Mouse (Mus musculus) lung, embryonic 14.5 days (tissue): ENCODE measurements around the gene Fbxl7. TPM values are rescaled to one million over a fixed set of nuclear protein-coding genes. Genes with fewer than 3 reads are reported as not detected.
A peak's percentile ranks its signal among the peaks of the same experiment; 100 is the strongest.

ENCODE experiments used
- ATAC-seq: fragments of 200-750 bp; cut with Nextera tagmentation; 2 replicates; pipeline ENCODE4 v1.8.0; 2017; ENCODE audit warnings: mild to moderate bottlenecking, moderate TSS enrichment, moderate library complexity; ENCODE audit not compliant: insufficient read depth
- DNase-seq: peaks from one replicate; pipeline ENCODE4 v3.0.0-alpha.2; 2015
- H3K27ac ChIP-seq: fragments of 300-500 bp; sonication (generic); 2 replicates; pipeline ENCODE4 v1.5.1; 2014; ENCODE audit warnings: low read depth, mild to moderate bottlenecking, moderate library complexity
- H3K27me3 ChIP-seq: fragments of 300-500 bp; sonication (generic); 2 replicates; pipeline ENCODE4 v1.6.1; 2014; ENCODE audit warnings: low read length, control low read depth; ENCODE audit not compliant: insufficient read depth
- H3K36me3 ChIP-seq: fragments of 300-500 bp; sonication (generic); 2 replicates; pipeline ENCODE4 v1.6.1; 2014; ENCODE audit warnings: control low read depth; ENCODE audit not compliant: insufficient read depth
- H3K4me1 ChIP-seq: fragments of 300-500 bp; sonication (generic); 2 replicates; pipeline ENCODE4 v1.6.1; 2014; ENCODE audit warnings: antibody characterized with exemption, control low read depth; ENCODE audit not compliant: insufficient read depth
- H3K4me2 ChIP-seq: fragments of 300-500 bp; sonication (generic); 2 replicates; pipeline ENCODE4 v1.6.1; 2014; ENCODE audit warnings: mild to moderate bottlenecking
- H3K4me3 ChIP-seq: fragments of 300-500 bp; sonication (generic); 2 replicates; pipeline ENCODE4 v1.5.1; 2014; ENCODE audit warnings: low read depth, low read length
- H3K9ac ChIP-seq: fragments of 300-500 bp; sonication (generic); 2 replicates; pipeline ENCODE4 v1.6.1; 2014
- H3K9me3 ChIP-seq: fragments of 300-500 bp; sonication (generic); 2 replicates; pipeline ENCODE4 v1.6.1; 2016; ENCODE audit warnings: low read depth, low read length, control low read depth
- CTCF ChIP-seq: IDR thresholded peaks from 2 replicates; pipeline ENCODE4 v1.5.1; 2016; ENCODE audit warnings: antibody characterized with exemption, low read depth
- WGBS: fragments of 180-500 bp; shearing (Covaris S2); extraction: QIAGEN DNeasy Blood & Tissue Kit; methylation state at CpG from one replicate; pipeline ENCODE4 v1.1.7; 2014; 5-methylcytosine and 5-hydroxymethylcytosine counted together
- polyA plus RNA-seq: library from polyadenylated mRNA; unstranded; fragments of >200 nt; fragmentation: Nextera tagmentation; extraction: Ambion mirVana; gene quantifications from 2 replicates; pipeline ENCODE4 v1.2.1, GENCODE M21; 2014

Fbxl7 gene
- polyA plus RNA-seq, 1 experiment from 2014 or later = 23.5 TPM

GRCm38 (mm10) chr15:26642563-26642962 is 252.8 kb downstream of the Fbxl7 start:
- no peak overlapping the region for H3K27ac ChIP-seq
- 0 out of 2 replicates have a peak, but pooled peaks have one; percentile 7 for TF ChIP-seq CTCF
- no peak overlapping the region for H3K9ac ChIP-seq
- no peak overlapping the region for H3K4me3 ChIP-seq
- no peak overlapping the region for H3K4me2 ChIP-seq
- no peaks in the 10 kb centered on the region for H3K27me3 ChIP-seq
- DNase-seq (no peak), ATAC-seq (no peak)
- 81% methylated on average over 4 of the region's 4 CpGs for WGBS
- no peaks in the 10 kb centered on the region for H3K9me3 ChIP-seq
- no peaks in the 10 kb centered on the region for H3K36me3 ChIP-seq
- no peaks in the 10 kb centered on the region for H3K4me1 ChIP-seq

- no peak for ATAC-seq
- peak; percentile 53 for TF ChIP-seq CTCF
Observed at GRCm38 (mm10) chr15:26639726-26640125, 255.7 kb downstream of the Fbxl7 start.

GRCm38 (mm10) chr15:26635591-26635990 is 259.8 kb downstream of the Fbxl7 start:
- no peaks in the 10 kb centered on the region for H3K9me3 ChIP-seq
- H3K27ac ChIP-seq = no peak overlapping the region
- no peak overlapping the region for H3K4me3 ChIP-seq
- no peak for TF ChIP-seq CTCF
- H3K27me3 ChIP-seq = no peaks in the 10 kb centered on the region
- no peak overlapping the region for H3K9ac ChIP-seq
- H3K36me3 ChIP-seq = no peaks in the 10 kb centered on the region
- no peaks in the 10 kb centered on the region for H3K4me1 ChIP-seq
- WGBS = 88% methylated on average over 5 of the region's 5 CpGs
- no peak overlapping the region for H3K4me2 ChIP-seq
- DNase-seq = no peak
- ATAC-seq = no peak

More at GRCm38 (mm10) chr15:26639726-26640125, 255.7 kb downstream of the Fbxl7 start:
- no peak overlapping the region for H3K4me2 ChIP-seq
- no peaks in the 10 kb centered on the region for H3K27me3 ChIP-seq
- H3K9me3 ChIP-seq = no peaks in the 10 kb centered on the region
- no peaks in the 10 kb centered on the region for H3K36me3 ChIP-seq
- WGBS = 63% methylated on average over 7 of the region's 7 CpGs
- DNase-seq = peak; percentile 61
- no peak overlapping the region for H3K27ac ChIP-seq
- H3K4me1 ChIP-seq = no peaks in the 10 kb centered on the region
- no peak overlapping the region for H3K4me3 ChIP-seq
- H3K9ac ChIP-seq = no peak overlapping the region

DNA sequence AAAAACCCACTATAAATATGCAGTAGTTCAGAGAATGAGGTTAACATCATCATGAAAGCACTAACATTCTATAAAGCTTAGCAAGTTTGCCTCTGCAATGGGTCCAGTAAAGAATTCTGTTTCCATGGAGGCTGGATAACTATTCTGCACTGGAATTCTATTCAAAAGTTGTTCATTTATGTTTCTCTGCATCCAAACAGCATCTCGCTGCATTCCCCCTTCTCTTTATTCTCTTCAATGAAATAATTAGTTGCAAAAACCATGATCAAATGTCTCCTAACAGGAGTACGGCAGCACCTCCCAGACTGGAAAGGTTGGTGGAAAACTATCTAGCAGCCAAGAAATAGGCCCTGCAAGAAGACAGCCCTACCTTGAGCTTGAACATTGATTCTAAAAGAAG is 267.2 kb downstream of the Fbxl7 start:
- H3K9ac ChIP-seq = no peak overlapping the region
- H3K27me3 ChIP-seq = no peaks in the 10 kb centered on the region
- no peaks in the 10 kb centered on the region for H3K9me3 ChIP-seq
- no peaks in the 10 kb centered on the region for H3K36me3 ChIP-seq
- DNase-seq = no peak
- no peak overlapping the region for H3K4me2 ChIP-seq
- no peak overlapping the region for H3K27ac ChIP-seq
- no peaks in the 10 kb centered on the region for H3K4me1 ChIP-seq
- no peak overlapping the region for H3K4me3 ChIP-seq
- WGBS = 93% methylated on average over 2 of the region's 2 CpGs
- no peak for TF ChIP-seq CTCF
- no peak for ATAC-seq

DNA sequence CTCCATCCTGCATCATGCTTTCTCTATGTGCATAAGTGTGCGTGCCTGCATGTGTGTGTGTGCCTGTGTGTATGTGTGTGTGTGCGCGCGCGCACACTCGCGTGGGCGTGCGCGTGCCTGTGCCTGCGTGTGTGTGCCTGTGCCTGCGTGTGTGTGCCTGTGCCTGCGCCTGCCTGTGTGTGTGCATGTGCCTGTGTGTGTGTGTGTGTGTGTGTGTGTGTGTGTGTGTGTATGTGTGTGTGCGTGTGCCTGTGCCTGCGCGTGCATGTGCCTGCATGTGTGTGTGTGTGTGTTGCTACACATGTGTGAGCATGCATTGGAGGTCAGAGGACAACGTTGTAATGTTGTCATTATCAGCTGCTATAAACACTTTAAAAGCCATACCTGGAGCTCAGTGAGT is 272.1 kb downstream of the Fbxl7 start:
- WGBS = 90% methylated on average over 17 of the region's 17 CpGs
- Histone ChIP-seq H3K27me3 (no peaks in the 10 kb centered on the region), H3K36me3 (no peaks in the 10 kb centered on the region), H3K4me1 (peaks cover 7% of the 10 kb centered on the region), H3K4me3 (no peak overlapping the region), H3K9me3 (no peaks in the 10 kb centered on the region), H3K4me2 (no peak overlapping the region), H3K9ac (no peak overlapping the region), H3K27ac (no peak overlapping the region)
- ATAC-seq (no peak), DNase-seq (no peak)
- no peak for TF ChIP-seq CTCF

- ATAC-seq (peak; percentile 66; the same call in 1 of the 2 replicates), DNase-seq (peak; percentile 90)
- TF ChIP-seq CTCF = peak; percentile 78
- Histone ChIP-seq H3K27me3 (no peaks in the 10 kb centered on the region), H3K9ac (no peak overlapping the region), H3K27ac (no peak overlapping the region), H3K4me1 (peaks cover 7% of the 10 kb centered on the region), H3K4me3 (no peak overlapping the region), H3K36me3 (no peaks in the 10 kb centered on the region), H3K9me3 (no peaks in the 10 kb centered on the region), H3K4me2 (no peak overlapping the region)
- 27% methylated on average over 5 of the region's 5 CpGs for WGBS
Observed at GRCm38 (mm10) chr15:26620279-26620678, 275.1 kb downstream of the Fbxl7 start.

- Histone ChIP-seq H3K27ac (0 out of 2 replicates have a peak overlapping the region, but pooled peaks have one; percentile 27), H3K9ac (no peak overlapping the region), H3K9me3 (no peaks in the 10 kb centered on the region), H3K4me3 (no peak overlapping the region), H3K27me3 (no peaks in the 10 kb centered on the region), H3K4me2 (peak overlapping the region; percentile 28; the same call in 1 of the 2 replicates), H3K4me1 (peaks cover 7% of the 10 kb centered on the region), H3K36me3 (no peaks in the 10 kb centered on the region)
- WGBS = 20% methylated on average over 7 of the region's 7 CpGs
- ATAC-seq (peak; percentile 89), DNase-seq (peak; percentile 95)
- TF ChIP-seq CTCF = no peak
Observed at GRCm38 (mm10) chr15:26619221-26619620, 276.2 kb downstream of the Fbxl7 start.

DNA sequence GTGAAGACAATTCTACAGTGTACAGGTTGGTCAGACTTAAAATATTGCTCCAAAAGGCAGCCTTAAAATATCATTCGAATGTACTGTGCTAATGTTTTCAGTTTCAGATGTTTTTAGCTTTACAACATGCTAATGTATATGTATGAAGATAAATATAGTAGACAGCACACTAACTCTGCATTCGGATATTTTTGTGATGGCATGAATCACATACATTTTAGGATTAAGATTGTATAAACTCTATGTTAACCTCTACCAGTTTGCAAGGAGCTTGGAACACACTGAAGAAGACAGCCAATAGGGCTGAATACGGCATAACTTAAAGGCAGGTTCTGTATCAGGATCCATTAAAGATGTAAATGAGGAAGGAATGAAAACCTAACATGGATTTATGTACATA is 299.1 kb downstream of the Fbxl7 start:
- no peak overlapping the region for H3K27ac ChIP-seq
- TF ChIP-seq CTCF = no peak
- DNase-seq = no peak
- no peaks in the 10 kb centered on the region for H3K4me1 ChIP-seq
- H3K4me2 ChIP-seq = no peak overlapping the region
- no peak overlapping the region for H3K9ac ChIP-seq
- WGBS = 79% methylated on average over 3 of the region's 3 CpGs
- H3K9me3 ChIP-seq = no peaks in the 10 kb centered on the region
- H3K36me3 ChIP-seq = no peaks in the 10 kb centered on the region
- no peak overlapping the region for H3K4me3 ChIP-seq
- no peak for ATAC-seq
- H3K27me3 ChIP-seq = no peaks in the 10 kb centered on the region
